Mouse (Mus musculus) liver, postnatal 0 days (tissue): ENCODE data around the gene Rbms3.

Source experiments
- CTCF ChIP-seq: sonication (generic); IDR thresholded peaks from 2 replicates; pipeline ENCODE4 v1.5.1; 2016; ENCODE audit warnings: antibody characterized with exemption, low read depth
- EP300 ChIP-seq: IDR thresholded peaks from 2 replicates; pipeline ENCODE4 v1.6.1; 2016; ENCODE audit warnings: antibody characterized with exemption, low read depth, mild to moderate bottlenecking

DNA sequence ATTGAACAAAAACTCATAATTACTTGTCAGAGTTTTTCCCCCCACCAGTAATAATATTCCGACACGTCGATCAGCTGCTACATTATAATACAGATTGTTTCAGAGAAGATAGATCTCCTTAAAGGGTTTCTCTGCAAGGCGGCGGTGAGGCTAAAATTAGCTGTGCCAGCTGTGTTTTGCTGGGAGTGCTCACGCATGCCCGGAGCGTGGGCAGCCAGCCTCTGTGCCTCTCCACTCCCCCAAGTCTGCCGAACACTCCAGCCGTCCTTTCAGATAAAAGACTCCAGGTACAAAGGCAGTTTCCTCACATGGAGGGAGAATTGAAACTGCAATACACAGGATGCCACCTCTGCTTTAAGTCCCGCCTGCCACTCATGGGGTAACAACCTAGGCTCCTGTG is 376.4 kb downstream of the Rbms3 start:
- no peak for TF ChIP-seq CTCF
- no peak for TF ChIP-seq EP300
